Mouse (Mus musculus) urinary bladder, adult 2 months (tissue): ENCODE measurements around the gene Spata31d1a. TPM values are rescaled to one million over a fixed set of nuclear protein-coding genes. Genes with fewer than 3 reads are reported as not detected.

ENCODE experiments used
- DNase-seq: peaks from one replicate; pipeline ENCODE4 v3.0.0; 2022; ENCODE audit warnings: low spot score
- polyA plus RNA-seq: library from polyadenylated mRNA; depleted of rRNA; stranded (reverse); fragments of >200 nt; gene quantifications from 2 replicates; pipeline ENCODE4 v1.2.3, GENCODE M21; 2012; rRNA removed

Gene Spata31d1a
- polyA plus RNA-seq, 1 experiment, result not detected

GRCm38 (mm10) chr13:59668501-59669093 is 41.5 kb downstream of the Spata31d1a start:
- DNase-seq, result peak; percentile 36

GRCm38 (mm10) chr13:59667763-59668162 is 42.4 kb downstream of the Spata31d1a start:
- no peak for DNase-seq

GRCm38 (mm10) chr13:59663939-59664712 is 46.0 kb downstream of the Spata31d1a start:
- no peak for DNase-seq

GRCm38 (mm10) chr13:59661966-59662365 is 48.2 kb downstream of the Spata31d1a start:
- no peak for DNase-seq

GRCm38 (mm10) chr13:59661387-59661786 is 48.7 kb downstream of the Spata31d1a start:
- DNase-seq, result no peak

- no peak for DNase-seq
Observed at GRCm38 (mm10) chr13:59660371-59660770, 49.8 kb downstream of the Spata31d1a start.

GRCm38 (mm10) chr13:59657781-59658180 is 52.3 kb downstream of the Spata31d1a start:
- DNase-seq, result no peak

- DNase-seq, result no peak
Observed at GRCm38 (mm10) chr13:59656975-59657388, 53.1 kb downstream of the Spata31d1a start.

GRCm38 (mm10) chr13:59656316-59656832 is 53.8 kb downstream of the Spata31d1a start:
- no peak for DNase-seq

- no peak for DNase-seq
Observed at GRCm38 (mm10) chr13:59655718-59656315, 54.3 kb downstream of the Spata31d1a start.

DNA sequence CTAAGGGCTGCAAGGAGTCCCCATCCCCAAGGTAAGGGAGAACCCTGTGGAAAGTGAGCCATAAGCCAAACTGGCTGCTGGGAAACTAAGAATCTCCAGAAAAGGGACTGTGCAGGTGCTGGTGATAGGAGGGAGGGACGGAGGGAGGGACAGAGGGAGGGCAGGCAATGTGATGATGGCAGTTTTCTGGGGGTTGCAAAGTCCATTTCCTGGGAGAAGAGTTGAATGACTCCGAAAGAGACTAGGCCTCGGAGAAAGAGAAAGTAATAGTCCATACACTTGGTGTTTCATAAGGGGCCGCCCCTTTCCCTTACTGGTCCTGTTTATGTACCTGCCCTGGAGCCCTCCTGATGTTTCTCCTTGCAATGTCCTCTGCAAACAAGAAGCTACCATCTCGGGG is 55.7 kb downstream of the Spata31d1a start:
- no peak for DNase-seq

- DNase-seq, result no peak
Observed at GRCm38 (mm10) chr13:59653136-59653535, 57.0 kb downstream of the Spata31d1a start.

- DNase-seq, result no peak
Observed at GRCm38 (mm10) chr13:59652651-59653050, 57.5 kb downstream of the Spata31d1a start.

Other genes with a start within 250 kb of the Spata31d1a start
- gene Agtpbp1, start 125.1 kb downstream of the Spata31d1a start, polyA plus RNA-seq, result 19.2 and 23.0 TPM in 2 replicates
- 45.8 and 49.5 TPM in 2 replicates for gene Naa35, start 125.1 kb downstream of the Spata31d1a start, polyA plus RNA-seq
- gene Golm1, start 34.5 kb downstream of the Spata31d1a start, polyA plus RNA-seq, result 8.8 and 10.1 TPM in 2 replicates
- gene 4921517D22Rik, start 16.2 kb downstream of the Spata31d1a start, polyA plus RNA-seq, result not detected in 2 replicates
- gene Spata31d1b, start 2.0 kb upstream of the Spata31d1a start, polyA plus RNA-seq, result not detected in 2 replicates
- gene Spata31d1d, start 21.4 kb upstream of the Spata31d1a start, polyA plus RNA-seq, result not detected in 2 replicates
- not detected in 2 replicates for gene 1700014D04Rik, start 36.4 kb upstream of the Spata31d1a start, polyA plus RNA-seq
- gene Isca1, start 59.5 kb upstream of the Spata31d1a start, polyA plus RNA-seq, result 95.2 and 104 TPM in 2 replicates
- not detected in 2 replicates for gene Gm49354, start 71.9 kb upstream of the Spata31d1a start, polyA plus RNA-seq
- gene Tut7, start 112.8 kb upstream of the Spata31d1a start, polyA plus RNA-seq, result 41.6 and 45.5 TPM in 2 replicates